Mouse (Mus musculus) forelimb bud, embryonic 11.5 days (tissue): ENCODE measurements at regions not wholly inside any gene's neighbourhood (a gene's known extent, or its start where the extent isn't known, plus 50 kb on each side); places are given as distances from the start of the nearest gene placed in this dataset.
A peak's percentile ranks its signal among the peaks of the same experiment; 100 is the strongest.

ENCODE experiments used
- DNase-seq: peaks from one replicate; pipeline ENCODE4 v3.0.0-alpha.2; 2012; ENCODE audit warnings: low read depth, low spot score

DNA sequence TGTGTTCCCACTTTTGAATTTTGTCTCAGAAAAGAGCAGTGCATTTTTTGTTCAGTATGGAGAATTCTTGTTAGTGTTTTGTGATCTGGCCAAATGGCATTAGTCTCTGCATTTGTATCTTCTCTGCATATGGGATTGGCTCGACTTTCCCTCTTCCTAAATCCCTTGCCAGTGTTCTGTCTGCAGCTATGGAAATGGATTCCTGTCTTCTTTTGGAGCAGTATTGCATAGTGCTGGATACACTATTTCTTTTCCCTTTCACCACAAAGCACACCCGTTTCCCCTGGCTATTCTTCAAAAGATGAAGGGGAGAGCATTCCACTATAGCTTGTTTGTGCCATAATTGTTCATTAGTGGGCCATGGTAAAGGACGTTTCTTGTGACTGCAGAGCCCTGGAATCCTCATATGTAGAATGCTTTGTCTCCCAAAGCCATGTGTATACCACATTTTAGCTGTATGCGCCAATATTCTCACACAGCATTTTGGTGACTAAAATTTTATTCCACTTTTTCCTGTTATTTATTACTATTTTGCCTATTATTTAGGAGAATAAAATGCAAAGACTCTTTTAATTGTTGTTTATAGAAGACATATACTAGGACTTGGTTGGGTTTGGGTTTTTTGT is 197.8 kb downstream of the Hs3st1 start:
- DNase-seq: no peak

DNA sequence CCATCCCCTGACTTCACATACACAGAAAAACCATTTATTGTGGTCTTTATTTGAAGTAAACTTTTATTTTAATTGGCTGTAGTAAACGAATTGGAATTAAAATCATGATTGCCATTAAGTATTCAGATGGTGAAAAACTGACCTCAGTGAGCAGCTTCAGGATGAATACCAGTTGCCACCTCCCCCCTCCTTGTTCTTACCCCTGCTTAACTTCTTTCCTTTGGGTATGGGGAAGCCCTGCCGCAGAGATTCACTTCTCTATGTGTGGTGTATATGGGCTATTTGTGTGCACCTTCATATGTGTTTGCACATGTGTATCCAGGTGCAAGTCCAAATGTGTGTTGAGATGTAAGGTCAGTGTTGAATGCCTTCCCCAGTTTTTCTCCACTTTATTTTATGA is 218.2 kb downstream of the Hs3st1 start:
- DNase-seq: no peak

- DNase-seq: no peak
Measured at GRCm38 (mm10) chr5:39536351-39536750, 218.9 kb downstream of the Hs3st1 start.

DNA sequence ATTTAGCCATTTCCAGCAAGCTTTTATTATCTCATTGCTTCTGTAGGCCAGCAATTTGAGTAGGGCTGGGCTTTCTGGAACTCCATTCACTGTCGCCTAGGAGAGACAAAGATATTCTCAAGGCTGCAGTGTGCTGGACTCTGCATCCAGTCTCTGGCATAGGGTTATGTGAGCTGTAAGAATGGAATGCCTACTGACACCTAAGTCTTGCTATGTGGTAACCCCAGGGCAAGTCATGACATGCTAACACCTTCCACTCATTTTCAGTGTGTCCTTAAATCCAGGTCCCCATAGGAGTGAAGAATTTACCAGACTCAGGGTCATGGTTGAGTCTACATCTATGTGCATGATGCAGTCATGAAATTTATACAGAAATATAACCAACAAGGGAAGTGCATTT is 245.0 kb downstream of the Hs3st1 start:
- no peak for DNase-seq

- DNase-seq: no peak
Measured at GRCm38 (mm10) chr5:39482756-39483155, 272.5 kb downstream of the Hs3st1 start.

DNA sequence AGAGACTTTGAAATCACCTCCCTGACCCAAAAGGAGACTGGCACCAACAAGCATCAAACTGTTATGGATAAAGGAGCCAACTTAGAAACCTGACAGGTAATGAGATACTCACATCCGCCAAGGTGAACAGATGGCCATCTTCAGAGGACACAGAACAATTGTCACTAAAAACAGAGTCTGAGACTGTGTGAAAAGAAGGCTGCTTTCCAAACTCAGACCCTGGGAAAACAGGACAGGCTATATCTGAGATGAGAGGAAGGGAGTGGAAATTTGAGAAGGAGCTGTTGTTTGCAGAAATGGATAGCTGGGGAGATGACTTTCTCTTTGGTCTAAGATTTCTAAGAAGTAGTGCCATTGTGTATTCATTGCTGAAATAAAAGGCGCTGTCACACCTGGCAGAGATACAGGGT is 297.2 kb downstream of the Hs3st1 start:
- DNase-seq: no peak

DNA sequence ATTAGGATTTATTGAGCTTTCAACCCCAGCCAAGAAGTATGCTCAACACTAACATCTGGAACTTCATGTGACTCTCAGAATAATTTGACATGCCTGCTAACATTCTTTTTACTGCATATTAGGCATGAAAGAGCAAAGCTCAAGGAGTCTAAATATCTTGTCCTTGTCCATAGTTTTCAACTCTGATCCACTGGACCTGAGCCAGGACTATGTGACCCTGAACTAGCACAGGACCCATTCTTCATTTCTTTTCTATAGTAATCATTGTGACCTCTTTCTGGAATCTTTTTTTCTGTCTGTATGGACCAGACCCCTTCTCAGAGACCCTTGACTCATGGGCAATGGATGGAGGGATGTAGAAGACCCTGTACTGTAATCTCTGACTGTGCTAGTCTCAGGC is 301.6 kb downstream of the Hs3st1 start:
- no peak for DNase-seq

GRCm38 (mm10) chr5:39440817-39441216 is 314.5 kb downstream of the Hs3st1 start:
- DNase-seq: no peak

GRCm38 (mm10) chr5:39437463-39438201 is 317.6 kb downstream of the Hs3st1 start:
- DNase-seq: no peak

GRCm38 (mm10) chr5:39426053-39426452 is 329.2 kb downstream of the Hs3st1 start:
- no peak for DNase-seq

DNA sequence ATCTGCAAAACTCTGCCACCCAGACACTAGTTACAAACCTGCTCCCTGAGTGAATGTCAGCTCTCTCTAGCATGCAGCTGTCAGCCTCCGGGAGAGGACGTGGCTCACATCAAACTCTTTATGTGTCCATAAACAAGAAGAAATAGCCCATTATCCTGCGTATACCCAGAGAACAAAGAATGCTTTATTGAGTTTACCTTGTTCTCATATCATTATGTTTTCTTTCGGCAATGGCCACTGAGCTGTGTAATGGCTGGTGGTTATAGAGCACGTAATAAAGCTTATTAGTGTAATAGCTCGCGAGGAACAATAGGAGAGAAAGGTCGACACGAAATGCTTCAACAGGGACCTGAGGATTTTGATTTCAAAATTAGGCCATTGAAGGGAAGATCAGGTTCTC is 331.6 kb downstream of the Hs3st1 start:
- no peak for DNase-seq

- no peak for DNase-seq
Measured at GRCm38 (mm10) chr5:39418795-39419194, 336.5 kb downstream of the Hs3st1 start.

- no peak for DNase-seq
Measured at GRCm38 (mm10) chr5:39417845-39418154, 337.5 kb downstream of the Hs3st1 start.

GRCm38 (mm10) chr5:39417121-39417844 is 338.0 kb downstream of the Hs3st1 start:
- DNase-seq: no peak

- peak; percentile 69 for DNase-seq
Measured at GRCm38 (mm10) chr5:39416597-39417023, 338.7 kb downstream of the Hs3st1 start.

DNA sequence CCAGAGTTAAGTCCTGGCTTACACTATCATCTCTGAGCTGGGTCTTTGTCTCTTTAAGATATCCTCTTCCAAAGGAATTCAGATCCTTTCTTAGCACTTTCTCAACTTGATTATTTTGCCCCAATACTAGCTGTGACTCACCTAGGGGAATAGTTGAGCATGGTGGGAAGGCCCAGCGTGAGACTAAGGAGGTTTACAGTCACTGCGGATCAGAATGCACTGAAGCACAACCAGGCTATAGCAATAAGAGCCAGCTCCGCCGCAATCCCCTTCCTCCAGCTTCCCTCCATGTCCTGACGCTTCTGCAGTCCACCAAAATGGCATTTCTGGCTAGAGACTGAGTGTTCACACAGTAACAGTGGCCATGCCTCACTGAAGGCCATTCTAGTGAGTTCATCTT is 342.5 kb downstream of the Hs3st1 start:
- DNase-seq: no peak

DNA sequence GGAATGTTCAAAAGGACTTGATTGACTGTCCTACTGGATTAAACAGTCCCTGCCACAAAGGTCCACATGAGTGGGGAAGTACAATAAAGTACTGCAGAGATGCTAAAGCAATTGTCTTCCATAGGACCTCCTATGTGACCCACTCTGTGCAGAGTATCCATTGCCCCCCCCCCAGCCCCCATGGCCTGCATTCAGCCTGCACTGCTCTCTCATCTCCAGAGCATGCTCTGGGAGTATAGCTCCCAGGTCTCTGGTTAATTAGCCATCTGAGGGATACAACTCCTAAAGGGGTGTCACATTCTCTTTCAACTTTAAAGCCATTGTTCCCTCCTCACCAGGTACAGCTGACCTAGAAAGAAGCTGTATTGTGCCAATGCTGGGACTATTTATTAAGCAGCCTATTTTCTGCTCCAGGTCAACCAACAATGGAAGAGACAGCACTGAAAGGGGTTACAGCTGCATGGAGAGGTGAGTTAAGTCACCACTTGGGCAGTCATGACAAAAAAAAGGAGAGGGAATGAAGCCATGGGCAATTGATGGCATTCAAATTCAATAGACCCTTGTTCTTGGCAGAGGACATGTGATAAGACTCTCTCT is 364.8 kb downstream of the Hs3st1 start:
- DNase-seq: no peak

- no peak for DNase-seq
Measured at GRCm38 (mm10) chr5:39384410-39384809, 370.9 kb downstream of the Hs3st1 start.

DNA sequence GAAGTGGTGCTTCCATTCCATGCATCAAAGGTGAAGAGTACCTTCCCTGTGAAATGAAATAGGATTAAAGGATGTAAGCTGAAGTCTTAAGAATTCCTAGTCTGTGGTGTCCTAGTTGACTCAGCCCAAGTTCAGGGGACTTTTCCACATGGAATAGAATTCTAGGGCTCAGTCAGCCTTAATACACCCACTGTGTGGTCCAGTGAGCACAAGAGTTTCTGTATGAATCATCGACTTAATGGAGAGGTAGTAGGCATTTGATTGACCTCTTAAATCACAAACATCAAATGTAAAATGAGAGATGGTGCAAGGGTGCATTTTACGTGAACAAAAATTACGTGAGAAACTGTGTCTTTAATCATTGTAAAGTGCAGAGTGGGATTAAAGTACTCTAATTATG is 381.1 kb downstream of the Hs3st1 start:
- DNase-seq: no peak

- no peak for DNase-seq
Measured at GRCm38 (mm10) chr5:39348680-39349079, 406.6 kb downstream of the Hs3st1 start.

DNA sequence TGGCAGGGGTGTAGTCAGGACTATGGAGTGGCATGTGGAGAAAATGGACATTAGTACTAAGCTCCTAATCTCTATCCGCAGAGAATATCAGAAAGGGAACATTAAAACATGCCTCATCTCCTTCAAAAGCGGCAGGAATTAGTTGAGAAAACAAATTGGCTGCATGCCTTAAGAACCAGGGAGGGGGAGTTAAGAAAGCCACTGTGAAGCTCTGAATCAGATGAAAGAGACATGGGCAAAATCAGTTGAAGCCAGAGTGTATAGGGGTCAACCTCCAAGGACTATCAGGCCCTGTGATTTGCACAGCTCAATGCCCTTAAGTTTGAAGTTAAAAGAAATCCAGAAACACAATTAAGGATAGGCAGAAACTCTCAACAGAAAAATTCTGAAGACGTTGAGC is 408.3 kb downstream of the Hs3st1 start:
- no peak for DNase-seq

- DNase-seq: no peak
Measured at GRCm38 (mm10) chr5:39337917-39338316, 417.4 kb downstream of the Hs3st1 start.
